Mouse (Mus musculus) gastrocnemius, postnatal 10 days (tissue): Measurements from ENCODE around the gene Insc. TPM values are rescaled to one million over a fixed set of nuclear protein-coding genes. Genes with fewer than 3 reads are reported as not detected.

Experiments used
- total RNA-seq, 2 experiments: library from RNA; stranded (reverse); gene quantifications; 2 replicates each; pipeline ENCODE4 v1.2.3; 2021

Gene Insc
- total RNA-seq, 2 experiments from 2014 or later = 3.9 to 6.1 TPM

Other genes with a start within 250 kb of the Insc start
- 1 to 10 TPM in 1 of 2 experiments, under 1 TPM in 1; 0.75 to 1.2 TPM for gene Cyp2r1, start 180.7 kb upstream of the Insc start, total RNA-seq
- not detected for gene Calca, start 107.3 kb upstream of the Insc start, total RNA-seq
- gene Calcb, start 25.1 kb upstream of the Insc start, total RNA-seq = not detected